Mouse (Mus musculus): Measurements from ENCODE around the gene Igdcc3.

Igdcc3 gene

DNA sequence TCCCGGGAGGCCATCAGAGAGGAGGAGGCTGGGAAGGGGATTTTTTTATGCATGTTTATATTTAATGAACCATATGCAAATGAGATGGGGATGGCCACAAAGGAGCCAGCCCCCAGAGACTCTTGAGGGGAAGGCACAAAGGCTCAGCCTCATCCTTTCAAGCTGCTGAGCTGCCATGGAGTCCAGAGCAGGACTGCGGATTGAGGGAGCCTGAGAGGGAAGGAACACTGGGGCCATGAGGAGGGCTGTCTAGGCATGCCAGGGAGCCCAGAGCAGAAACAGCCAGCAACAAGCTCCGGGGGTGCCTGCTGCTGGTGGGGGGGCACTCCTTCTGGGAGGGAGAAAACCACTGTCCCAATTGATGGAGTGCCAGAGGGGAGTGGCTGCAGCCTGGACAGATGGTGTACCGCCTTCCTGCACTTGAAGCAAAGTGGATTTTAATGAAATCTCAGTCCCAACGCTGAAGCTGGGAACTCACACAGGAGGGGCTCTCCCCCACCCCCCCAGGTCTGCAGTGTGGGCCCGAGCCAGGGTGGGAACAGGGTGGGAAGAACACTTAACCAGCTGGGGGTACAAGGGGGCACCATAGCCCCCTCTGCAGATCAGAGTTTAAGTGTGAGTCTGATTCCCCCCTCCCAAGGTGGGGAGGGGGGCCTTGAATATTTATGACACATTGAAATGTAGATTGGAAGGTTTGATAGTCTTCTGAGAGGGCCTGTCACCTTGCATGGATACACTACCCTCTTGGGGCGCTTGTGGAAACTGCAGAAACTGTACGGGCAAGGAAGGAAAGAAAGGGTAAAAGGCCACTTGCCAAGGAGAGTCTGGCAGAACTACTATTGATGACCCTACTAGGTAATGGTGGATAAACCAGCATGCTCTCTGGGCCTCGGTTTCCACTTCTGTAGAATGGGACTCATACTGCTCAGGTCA is 35.2 kb downstream of the Igdcc3 start:
- in situ Hi-C loops (cut with MboI, MseI): loop anchor here (10.0 to 25.0 kb wide), 2 partner anchors 1464 to 1811 kb away; no protein-coding TSS in a partner anchor

GRCm38 (mm10) chr9:65177497-65177896 is 36.5 kb downstream of the Igdcc3 start:
- in situ Hi-C loops (cut with MboI, MseI): loop anchor here (10.0 to 25.0 kb wide), 2 partner anchors 1465 to 1813 kb away; no protein-coding TSS in a partner anchor

- in situ Hi-C loops (cut with MboI, MseI): loop anchor here (10.0 to 25.0 kb wide), 2 partner anchors 1466 to 1813 kb away; no protein-coding TSS in a partner anchor
These were observed 36.9 kb downstream of the Igdcc3 start for GRCm38 (mm10) chr9:65177912-65178311.

DNA sequence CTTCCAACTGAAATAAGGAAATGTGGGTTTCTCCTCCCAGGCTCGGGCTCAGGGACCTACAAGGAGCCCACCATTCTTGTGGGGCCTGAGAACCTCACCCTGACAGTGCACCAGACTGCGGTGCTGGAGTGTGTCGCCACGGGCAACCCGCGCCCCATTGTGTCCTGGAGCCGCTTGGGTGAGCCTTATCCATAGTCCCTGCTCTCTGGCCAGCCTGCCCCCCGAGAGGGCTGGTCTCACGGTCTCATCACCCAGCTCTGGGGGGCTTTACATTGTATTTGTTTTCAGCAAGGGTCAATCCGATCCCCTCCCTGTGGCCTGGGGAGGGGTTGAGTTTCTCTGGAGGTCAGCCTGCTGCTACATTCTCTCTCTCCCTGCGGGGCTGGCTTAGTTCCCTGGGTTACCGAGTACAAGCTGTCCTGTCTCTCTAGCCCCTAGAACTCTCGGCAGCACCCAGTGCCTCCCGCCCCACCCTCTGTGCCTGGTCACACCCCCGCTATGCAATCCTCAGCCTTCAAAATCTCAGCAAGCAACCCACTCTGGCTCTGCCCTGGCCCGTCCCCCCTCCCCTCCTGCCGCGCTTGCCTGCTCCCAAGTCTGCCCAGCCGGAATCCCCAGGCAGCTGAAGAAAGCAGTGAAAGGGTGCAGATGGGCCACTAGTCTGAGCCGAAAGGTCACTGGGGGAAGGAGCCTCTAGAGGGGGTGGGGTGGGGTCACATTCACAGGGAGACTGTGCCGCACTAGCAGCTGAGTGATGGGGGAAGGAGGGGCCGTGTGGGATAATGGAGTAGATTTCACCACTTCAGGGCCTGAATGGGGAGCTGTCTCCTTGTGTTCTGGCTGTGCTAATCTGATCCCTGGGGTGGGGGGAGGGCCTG is 37.6 kb downstream of the Igdcc3 start:
- in situ Hi-C loops (cut with MboI, MseI): loop anchor here (10.0 to 25.0 kb wide), 2 partner anchors 1466 to 1814 kb away; no protein-coding TSS in a partner anchor

- in situ Hi-C loops (cut with MboI, MseI): loop anchor here (5.0 to 25.0 kb wide), 3 partner anchors 48 to 1815 kb away; no protein-coding TSS in a partner anchor
These were observed 39.0 kb downstream of the Igdcc3 start for GRCm38 (mm10) chr9:65179817-65180624.

GRCm38 (mm10) chr9:65188599-65188998 is 47.6 kb downstream of the Igdcc3 start:
- in situ Hi-C loops (cut with MboI, MseI): loop anchor here in 1 of 2 experiments (25.0 kb wide), 1 partner anchor 1476 kb away; no protein-coding TSS in a partner anchor

- in situ Hi-C loops (cut with MboI, MseI): loop anchor here (5.0 to 25.0 kb wide), 2 partner anchors 58 to 1478 kb away; no protein-coding TSS in a partner anchor
These were observed 49.3 kb downstream of the Igdcc3 start for GRCm38 (mm10) chr9:65190306-65190705.

DNA sequence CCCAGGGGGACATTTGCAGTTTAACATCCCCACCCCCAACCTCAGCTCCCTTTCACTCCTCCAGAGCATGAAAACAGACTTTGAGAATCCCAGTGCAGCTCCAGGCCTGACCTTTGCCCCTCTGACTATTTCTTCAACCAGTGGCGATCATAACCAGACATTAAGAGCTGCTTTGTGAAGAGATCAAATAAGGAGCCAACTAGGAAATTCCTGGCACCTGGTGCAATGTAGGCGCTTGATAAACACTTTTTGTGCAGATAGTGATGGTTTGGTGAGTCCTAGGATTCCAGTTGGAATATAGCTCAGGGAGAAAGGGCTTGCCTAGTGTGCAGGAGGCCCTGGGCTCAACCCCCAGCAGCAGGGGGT is 50.4 kb downstream of the Igdcc3 start:
- in situ Hi-C loops (cut with MboI, MseI): loop anchor here (5.0 to 25.0 kb wide), 2 partner anchors 59 to 1479 kb away; no protein-coding TSS in a partner anchor

- in situ Hi-C loops (cut with MboI, MseI): loop anchor here (5.0 to 25.0 kb wide), 2 partner anchors 60 to 1480 kb away; no protein-coding TSS in a partner anchor
These were observed 50.9 kb downstream of the Igdcc3 start for GRCm38 (mm10) chr9:65191755-65192469.

- in situ Hi-C loops (cut with MboI, MseI): loop anchor here (5.0 to 25.0 kb wide), 2 partner anchors 61 to 1481 kb away; no protein-coding TSS in a partner anchor
These were observed 52.2 kb downstream of the Igdcc3 start for GRCm38 (mm10) chr9:65193214-65193613.

GRCm38 (mm10) chr9:65195053-65195452 is 54.1 kb downstream of the Igdcc3 start, which contains the start of gene Parp16:
Gene Parp16, plus strand, starts transcription at chr9:65195353.
- in situ Hi-C loops (cut with MboI, MseI): loop anchor here in 1 of 2 experiments (25.0 kb wide), 1 partner anchor 1483 kb away; no protein-coding TSS in a partner anchor

GRCm38 (mm10) chr9:65195621-65195981 is 54.6 kb downstream of the Igdcc3 start:
- in situ Hi-C loops (cut with MboI, MseI): loop anchor here in 1 of 2 experiments (25.0 kb wide), 1 partner anchor 1483 kb away; no protein-coding TSS in a partner anchor

DNA sequence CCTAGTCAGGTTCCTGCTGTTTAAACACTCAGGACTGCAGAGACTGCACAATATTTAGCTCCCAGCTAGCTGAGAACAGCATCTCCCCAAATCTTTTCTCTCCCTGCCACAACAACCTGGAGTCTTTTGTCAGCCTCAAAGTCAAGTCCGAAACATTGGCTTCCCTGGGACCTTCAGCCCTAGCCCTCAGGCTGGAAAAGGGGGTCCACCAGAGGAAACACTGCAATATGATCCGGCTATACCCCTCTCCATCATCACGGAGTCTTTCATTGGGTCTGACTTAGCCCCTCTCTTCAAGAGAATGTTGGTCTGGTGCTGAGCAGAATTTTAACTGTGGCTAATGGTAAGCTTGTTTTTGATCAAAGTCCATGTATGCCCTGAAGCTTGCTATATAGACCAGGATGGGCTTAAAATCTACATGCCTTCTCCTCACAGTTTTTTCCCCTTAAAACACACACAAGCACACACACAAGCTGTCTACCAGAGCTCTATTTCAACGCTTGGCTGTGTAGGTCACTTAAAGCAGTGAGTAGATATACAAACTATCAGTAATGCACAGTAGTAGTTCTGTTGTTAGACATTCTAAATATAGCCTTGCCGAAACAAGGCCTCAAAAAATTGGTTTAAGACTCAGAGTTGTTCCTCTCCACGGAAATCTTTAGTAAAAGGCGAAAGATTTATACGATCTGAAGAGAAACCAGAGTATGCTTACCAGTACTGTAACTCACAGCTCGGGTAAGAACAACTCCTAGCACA is 55.2 kb downstream of the Igdcc3 start:
- in situ Hi-C loops (cut with MboI, MseI): loop anchor here in 1 of 2 experiments (25.0 kb wide), 1 partner anchor 1484 kb away; no protein-coding TSS in a partner anchor

- in situ Hi-C loops (cut with MboI, MseI): loop anchor here in 1 of 2 experiments (25.0 kb wide), 1 partner anchor 1485 kb away; no protein-coding TSS in a partner anchor
These were observed 56.0 kb downstream of the Igdcc3 start for GRCm38 (mm10) chr9:65196738-65197569.

DNA sequence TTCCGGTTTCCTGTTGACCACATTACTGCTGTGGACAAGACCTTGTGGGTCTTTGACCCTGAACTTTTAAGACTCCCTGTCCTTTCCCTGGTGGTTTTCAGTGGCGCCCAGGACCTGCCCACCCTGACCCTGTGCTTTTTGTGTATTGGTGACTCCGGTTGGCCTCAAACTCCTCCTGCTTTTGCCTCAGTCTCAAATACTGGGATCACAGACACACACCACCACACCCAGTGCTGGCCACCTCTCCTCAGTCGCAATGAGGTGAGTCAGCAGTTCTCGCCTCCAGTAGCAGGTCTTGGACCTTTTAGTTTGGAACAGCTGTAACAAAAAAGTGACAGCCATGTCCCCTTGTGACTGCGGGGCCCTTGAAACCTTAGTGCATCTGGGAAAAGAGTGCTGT is 56.8 kb downstream of the Igdcc3 start:
- in situ Hi-C loops (cut with MboI, MseI): loop anchor here in 1 of 2 experiments (25.0 kb wide), 1 partner anchor 1486 kb away; no protein-coding TSS in a partner anchor

DNA sequence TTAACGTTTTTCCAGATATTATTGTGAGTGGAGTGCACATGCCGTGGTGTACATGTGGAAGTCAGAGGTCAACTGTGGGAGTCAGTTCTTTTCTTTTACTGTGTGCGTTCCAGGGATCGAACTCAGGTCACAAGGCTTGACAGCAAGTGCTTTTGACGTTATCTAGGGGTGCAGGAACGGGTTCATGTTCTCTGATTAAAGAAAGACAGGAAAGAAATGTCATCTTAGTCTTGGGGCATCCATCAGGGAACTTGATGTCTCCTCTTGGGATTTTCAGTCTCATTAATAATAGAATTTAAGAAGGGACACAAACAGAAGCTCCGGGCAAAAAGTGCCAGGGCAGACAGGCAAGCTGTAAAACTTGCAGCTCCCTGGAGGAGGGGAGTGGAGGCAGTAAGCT is 58.7 kb downstream of the Igdcc3 start:
- in situ Hi-C loops (cut with MboI, MseI): loop anchor here in 1 of 2 experiments (25.0 kb wide), 1 partner anchor 1487 kb away; no protein-coding TSS in a partner anchor

DNA sequence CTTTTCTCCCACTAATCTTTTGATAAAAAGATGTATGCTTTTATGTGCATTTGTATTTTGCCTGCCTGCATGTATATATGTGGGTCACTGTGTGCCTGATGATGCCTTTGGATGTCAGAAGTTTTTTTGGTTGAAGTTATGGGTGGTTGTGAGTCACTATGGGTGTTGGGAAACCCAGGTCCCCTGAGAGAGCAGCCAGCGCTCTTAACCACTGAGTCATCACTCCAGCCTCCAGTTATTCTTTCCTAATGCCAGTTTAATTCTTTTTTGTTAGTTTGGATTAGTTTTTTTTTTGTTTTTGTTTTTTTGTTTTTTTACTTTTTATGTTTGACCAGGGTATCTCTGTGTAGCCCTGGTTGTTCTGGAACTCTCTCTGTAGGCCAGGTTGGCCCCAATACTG is 59.6 kb downstream of the Igdcc3 start:
- in situ Hi-C loops (cut with MboI, MseI): no loop called here

DNA sequence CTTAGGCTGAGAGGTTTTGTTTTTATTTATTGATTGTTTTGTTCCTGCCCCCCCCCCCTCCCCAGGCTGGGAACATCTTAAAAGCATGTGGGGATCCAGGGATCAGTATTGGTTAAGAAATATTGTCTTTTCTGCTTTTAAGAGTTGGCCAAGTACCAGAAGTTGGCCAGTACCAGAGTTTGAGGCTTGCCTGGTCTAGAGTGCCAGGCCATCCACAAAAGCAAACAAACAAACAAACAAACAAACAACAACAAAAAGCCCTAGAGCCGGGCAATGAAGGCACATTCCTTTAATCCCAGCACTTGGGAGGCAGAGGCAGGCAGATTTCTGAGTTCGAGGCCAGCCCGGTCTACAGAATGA is 60.0 kb downstream of the Igdcc3 start:
- in situ Hi-C loops (cut with MboI, MseI): no loop called here

All from T-helper 17 cell (primary cell).